In genomic region chr6:56025533-56025932, GRCm38 (mm10) we compare ENCODE assay signal across 13 mouse cellular contexts. TPM values are rescaled to one million over a fixed set of nuclear protein-coding genes. Genes with fewer than 3 reads are reported as not detected.
DNase-seq lines count a peak whose midpoint lies in the region; ATAC-seq and TF ChIP-seq lines count a peak whose summit lies in the region.
"Had no signal": no experiment of that assay in that cellular context is flagged by ENCODE, and none has a peak within 500 bp of the region (broad histone marks: within the 10 kb centered on the region; RNA-seq: fewer than 3 reads in every experiment).

No protein-coding gene starts in this region.

- H3K27ac ChIP-seq in lung, postnatal 0 days (ENCODE audit: low read length) = no peak overlapping the region
- no peak overlapping the region for H3K27ac ChIP-seq in MEL (ENCODE audit: control insufficient read depth, low read depth, low read length)
- H3K27ac ChIP-seq in limb, embryonic 10.5 days = no peak overlapping the region
- H3K27ac ChIP-seq: hindbrain, embryonic 14.5 days; lung, embryonic 15.5 days had no signal

- 46% methylated on average over 2 of the region's 2 CpGs for WGBS in lung, postnatal 0 days
- 61% methylated on average over 2 of the region's 2 CpGs for WGBS in limb, embryonic 10.5 days

- intact Hi-C loops in heart, postnatal 25 days (cut with DNase I) = no loop called here

- ATAC-seq in lung, postnatal 0 days = no peak

- TF ChIP-seq CTCF in lung, postnatal 0 days (IDR thresholded peaks at IDR 0.05) = 0 out of 2 replicates have a peak, but pooled peaks have one; percentile 25
- peak; percentile 21 to 30 (median 29); a peak in 5 of 6 replicates for TF ChIP-seq CTCF in MEL (IDR thresholded peaks at IDR 0.05 in 2 of 3, conservative IDR thresholded peaks at IDR 0.05 in 1 of 3; ENCODE audit: control insufficient read depth in 1 of 3, insufficient read depth in 1 of 3, low read depth in 2 of 3, low read length in 3 of 3, poor library complexity in 1 of 3, severe bottlenecking in 1 of 3)

- TF ChIP-seq RAD21 in MEL (IDR thresholded peaks at IDR 0.05; ENCODE audit: low read depth, low read length) = no peak

- no peaks in the 10 kb centered on the region for H3K36me3 ChIP-seq in lung, postnatal 0 days (ENCODE audit: insufficient read depth, low read length)
- no peaks in the 10 kb centered on the region for H3K36me3 ChIP-seq in MEL (ENCODE audit: control insufficient read depth in 1 of 2, insufficient read depth in 2 of 2, low read length in 2 of 2)
- H3K36me3 ChIP-seq in limb, embryonic 10.5 days = no peaks in the 10 kb centered on the region
- H3K36me3 ChIP-seq: lung, embryonic 15.5 days had no signal

- no peak for TF ChIP-seq EP300 in lung, postnatal 0 days (IDR thresholded peaks at IDR 0.05)
- TF ChIP-seq EP300 in MEL (IDR thresholded peaks at IDR 0.05; ENCODE audit: low read depth in 1 of 2, low read length in 2 of 2) = no peak

- no peaks in the 10 kb centered on the region for H3K79me2 ChIP-seq in MEL (ENCODE audit: control insufficient read depth, insufficient read depth, low read length, poor library complexity)

- H3K4me3 ChIP-seq in lung, postnatal 0 days (ENCODE audit: low read depth, low read length) = no peak overlapping the region
- H3K4me3 ChIP-seq in MEL (ENCODE audit: control insufficient read depth in 1 of 2, insufficient read depth in 1 of 2, low read depth in 2 of 2, low read length in 2 of 2) = no peak overlapping the region
- no peak overlapping the region for H3K4me3 ChIP-seq in limb, embryonic 10.5 days
- H3K4me3 ChIP-seq: lung, embryonic 15.5 days had no signal

- peak; percentile 21 for DNase-seq in heart, postnatal 4 days
- DNase-seq in heart, postnatal 25 days (ENCODE audit: low spot score) = no peak
- DNase-seq in lung, postnatal 0 days (ENCODE audit: low spot score) = no peak
- DNase-seq in lung, postnatal 4 days = no peak
- DNase-seq in MEL (ENCODE audit: low read depth, low spot score) = no peak
- peak; percentile 45 for DNase-seq in limb, embryonic 10.5 days (ENCODE audit: low spot score)
- DNase-seq in ovary, postnatal 10 days (ENCODE audit: low spot score) = no peak
- DNase-seq: cerebellum, adult 9-11 months; retina, postnatal 1 day; thymus, adult 18-20 months had no signal

- TF ChIP-seq POLR2A in MEL (IDR thresholded peaks at IDR 0.05; ENCODE audit: control insufficient read depth in 1 of 2, insufficient read depth in 1 of 2, low read depth in 1 of 2, low read length in 2 of 2, poor library complexity in 1 of 2) = no peak

- no peak overlapping the region for H3K9ac ChIP-seq in lung, postnatal 0 days (replicated peaks; ENCODE audit: low read depth)
- H3K9ac ChIP-seq in MEL (ENCODE audit: control insufficient read depth, low read depth, low read length, poor library complexity, severe bottlenecking) = no peak overlapping the region
- H3K9ac ChIP-seq: hindbrain, embryonic 14.5 days; lung, embryonic 15.5 days had no signal

- no peaks in the 10 kb centered on the region for H3K27me3 ChIP-seq in lung, postnatal 0 days (replicated peaks; ENCODE audit: insufficient read depth, low read length)
- H3K27me3 ChIP-seq in MEL (ENCODE audit: control insufficient read depth in 1 of 2, insufficient read depth in 2 of 2, low read length in 2 of 2) = no peaks in the 10 kb centered on the region
- no peaks in the 10 kb centered on the region for H3K27me3 ChIP-seq in limb, embryonic 10.5 days (ENCODE audit: low read depth, poor library complexity, severe bottlenecking)
- H3K27me3 ChIP-seq: lung, embryonic 15.5 days had no signal

- no peak overlapping the region for H3K4me2 ChIP-seq in lung, postnatal 0 days (replicated peaks; ENCODE audit: low read depth, low read length)
- H3K4me2 ChIP-seq: hindbrain, embryonic 14.5 days; lung, embryonic 15.5 days had no signal

- H3K4me1 ChIP-seq in lung, postnatal 0 days (ENCODE audit: insufficient read depth, low read depth, low read length) = no peaks in the 10 kb centered on the region
- H3K4me1 ChIP-seq in MEL (ENCODE audit: control insufficient read depth in 1 of 2, insufficient read depth in 2 of 2, low read length in 2 of 2) = no peaks in the 10 kb centered on the region
- H3K4me1 ChIP-seq in limb, embryonic 10.5 days = peaks cover 4% of the 10 kb centered on the region; the same call in 1 of the 2 replicates
- H3K4me1 ChIP-seq: lung, embryonic 15.5 days had no signal

- no peaks in the 10 kb centered on the region for H3K9me3 ChIP-seq in lung, postnatal 0 days (ENCODE audit: low read length)
- H3K9me3 ChIP-seq in MEL (replicated peaks; ENCODE audit: insufficient read depth, low read length) = no peaks in the 10 kb centered on the region
- H3K9me3 ChIP-seq in limb, embryonic 10.5 days (replicated peaks) = no peaks in the 10 kb centered on the region
- H3K9me3 ChIP-seq: lung, embryonic 15.5 days had no signal

TF ChIP-seq in MEL, 35 proteins besides CTCF, POLR2A, EP300 and RAD21:
- TF ChIP-seq ZNF384 (IDR thresholded peaks at IDR 0.05; ENCODE audit: low read depth, low read length) (no peak), SMC3 (IDR thresholded peaks at IDR 0.05; ENCODE audit: low read depth, low read length) (no peak), CHD2 (IDR thresholded peaks at IDR 0.05; ENCODE audit: low read length) (no peak), NELFE (IDR thresholded peaks at IDR 0.05; ENCODE audit: low read depth, low read length) (no peak), MXI1 (IDR thresholded peaks at IDR 0.05; ENCODE audit: low read depth, low read length) (no peak), ZMIZ1 (IDR thresholded peaks at IDR 0.05; ENCODE audit: low read depth, low read length) (no peak), MYC (IDR thresholded peaks at IDR 0.05; ENCODE audit: low read depth, low read length) (no peak), TBP (IDR thresholded peaks at IDR 0.05; ENCODE audit: low read depth, low read length) (no peak), MAFK (IDR thresholded peaks at IDR 0.05; ENCODE audit: borderline replicate concordance, low read depth, low read length) (no peak), MAZ (IDR thresholded peaks at IDR 0.05; ENCODE audit: low read depth, low read length) (no peak), MAX (IDR thresholded peaks at IDR 0.05; ENCODE audit: low read length) (no peak), ELF1 (IDR thresholded peaks at IDR 0.05; ENCODE audit: low read depth, low read length) (no peak), GATA1 (IDR thresholded peaks at IDR 0.05; ENCODE audit: low read depth, low read length) (no peak)

RNA-seq across cellular contexts. Expression of gene Ppp1r17, which starts 8.2 kb away (rescaled TPM):
- under 1 TPM in 1 of 2 experiments, not detected in 1; 0.25 TPM for total RNA-seq in heart, postnatal 4 days (2021)
- not detected for total RNA-seq in heart, postnatal 25 days (2021)
- polyA plus RNA-seq in lung, postnatal 0 days (2015; fragmentation: Nextera tagmentation; extraction: Ambion mirVana) = not detected in 2 replicates
- not detected in 2 replicates for total RNA-seq in MEL (2012; rRNA removed)
- polyA plus RNA-seq in MEL (2012; ENCODE audit: insufficient read depth in 1 of 2, insufficient read length in 2 of 2, low read depth in 1 of 2, low replicate concordance in 2 of 2, missing spikeins in 1 of 2) = not detected
- not detected in 2 replicates for polyA plus RNA-seq in limb, embryonic 10.5 days (2016; fragmentation: Nextera tagmentation; extraction: Ambion mirVana)
- total RNA-seq: gastrocnemius, postnatal 4 days had no signal

Comparison
In these comparisons a context has a peak if more than half of its experiments do, and no peak if none do; other contexts are left out.
1. DNase-seq: peak in heart, postnatal 4 days (single experiment) and limb, embryonic 10.5 days (single experiment); none in heart, postnatal 25 days (single experiment), lung, postnatal 0 days (single experiment), lung, postnatal 4 days (0 of 2), MEL (single experiment) and ovary, postnatal 10 days (single experiment).